Mouse (Mus musculus) heart, embryonic 14.5 days (tissue): ENCODE results near the gene Efnb1. TPM values are rescaled to one million over a fixed set of nuclear protein-coding genes. Genes with fewer than 3 reads are reported as not detected.
"Not testable (repeated sequence)": the region's sequence is repeated elsewhere in the genome, so short reads cannot be mapped to it uniquely, and the experiment has no call there.

Experiments
- ATAC-seq: fragments of 200-750 bp; cut with Nextera tagmentation; 2 replicates; pipeline ENCODE4 v1.8.0; 2017; ENCODE audit warnings: low read depth, moderate TSS enrichment; ENCODE audit not compliant: insufficient number of reproducible peaks, insufficient read depth, low FRiP score
- H3K27ac ChIP-seq, 2 experiments: fragments of 200-500 bp in 1 of 2; fragments of 300-500 bp in 1 of 2; sonication (generic) in 1 of 2; replicated peaks in 1 of 2; 2 replicates each; pipeline ENCODE4 v1.5.1; 2012 to 2014; ENCODE audit warnings: low read depth in 2 of 2, low read length in 2 of 2, control low read depth in 1 of 2, mild to moderate bottlenecking in 1 of 2, mixed read lengths in 1 of 2; ENCODE audit not compliant: control insufficient read depth in 1 of 2, insufficient read depth in 1 of 2
- H3K27me3 ChIP-seq: fragments of 300-500 bp; sonication (generic); 2 replicates; pipeline ENCODE4 v1.6.1; 2014; ENCODE audit warnings: mild to moderate bottlenecking, low read length, control low read depth; ENCODE audit not compliant: control insufficient read depth, insufficient read depth
- H3K36me3 ChIP-seq: fragments of 300-500 bp; sonication (generic); 2 replicates; pipeline ENCODE4 v1.6.1; 2014; ENCODE audit warnings: mild to moderate bottlenecking, control low read depth, low read length, mixed read lengths; ENCODE audit not compliant: control insufficient read depth, insufficient read depth
- H3K4me1 ChIP-seq, 2 experiments: fragments of 200-500 bp in 1 of 2; fragments of 300-500 bp in 1 of 2; sonication (generic) in 1 of 2; 2 replicates each; pipeline ENCODE4 v1.6.1; 2012 to 2014; ENCODE audit warnings: low read length in 2 of 2, control low read depth in 1 of 2, mixed read lengths in 1 of 2; ENCODE audit not compliant: control insufficient read depth in 2 of 2, insufficient read depth in 2 of 2
- H3K4me2 ChIP-seq: fragments of 300-500 bp; sonication (generic); 2 replicates; pipeline ENCODE4 v1.6.1; 2014; ENCODE audit warnings: mild to moderate bottlenecking, low read length
- H3K4me3 ChIP-seq, 2 experiments: fragments of 200-500 bp in 1 of 2; fragments of 300-500 bp in 1 of 2; sonication (generic) in 1 of 2; 2 replicates each; pipeline ENCODE4 v1.5.1; 2012 to 2014; ENCODE audit warnings: low read length in 2 of 2, mild to moderate bottlenecking in 2 of 2, control low read depth in 1 of 2, low read depth in 1 of 2, moderate library complexity in 1 of 2; ENCODE audit not compliant: control insufficient read depth in 1 of 2, insufficient read depth in 1 of 2
- H3K9ac ChIP-seq: fragments of 300-500 bp; sonication (generic); 2 replicates; pipeline ENCODE4 v1.6.1; 2014; ENCODE audit warnings: mild to moderate bottlenecking, low read length
- H3K9me3 ChIP-seq: fragments of 300-500 bp; sonication (generic); 2 replicates; pipeline ENCODE4 v1.6.1; 2016; ENCODE audit warnings: low read length, control low read depth; ENCODE audit not compliant: control insufficient read depth
- WGBS: fragments of 180-500 bp; shearing (Covaris S2); extraction: QIAGEN DNeasy Blood & Tissue Kit; methylation state at CpG from one replicate; pipeline ENCODE4 v1.1.7; 2014; 5-methylcytosine and 5-hydroxymethylcytosine counted together
- polyA plus RNA-seq: library from polyadenylated mRNA; unstranded; fragments of >200 nt; fragmentation: Nextera tagmentation; extraction: Ambion mirVana; gene quantifications from 2 replicates; pipeline ENCODE4 v1.2.1, GENCODE M21; 2014

The Efnb1 gene
- 18.6 and 20.1 TPM in 2 replicates for polyA plus RNA-seq

DNA sequence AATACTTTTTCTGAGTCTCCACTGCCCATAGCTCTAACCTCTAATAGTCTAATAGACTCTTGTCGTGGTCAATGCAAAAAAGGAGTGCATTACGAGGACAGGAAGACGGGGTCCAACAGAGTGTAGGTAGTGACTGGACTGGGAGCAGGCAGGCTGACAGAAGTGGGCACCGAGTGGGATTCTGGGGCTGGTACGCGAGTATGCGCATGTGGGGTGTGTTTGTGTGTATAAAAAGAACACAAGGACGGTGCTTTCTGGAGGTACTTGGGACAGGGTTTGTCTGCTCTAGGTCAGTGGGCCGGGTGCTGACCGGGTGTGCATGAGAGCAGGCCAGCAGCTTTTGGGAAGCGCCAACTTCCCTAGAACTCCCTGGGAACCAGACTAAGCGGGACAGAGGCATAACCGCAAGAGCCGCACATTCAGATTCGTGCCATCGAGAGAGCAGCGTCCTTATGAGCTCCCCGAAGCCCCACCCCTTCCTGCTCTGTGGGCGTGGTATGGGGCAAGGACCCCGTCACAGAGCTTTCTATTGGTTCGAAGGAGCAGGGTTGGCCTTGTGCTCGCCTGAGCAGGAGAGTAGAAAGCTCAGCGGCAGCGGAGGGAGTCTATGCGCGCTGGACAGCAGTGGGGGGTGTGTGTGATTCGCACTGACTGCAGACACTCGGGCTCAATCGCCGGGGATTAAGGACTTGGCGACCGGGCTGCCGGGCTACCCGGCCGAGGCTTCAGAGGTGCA, at the start of gene Efnb1:
TSS of gene Efnb1 (plus strand) at position 608 of the 736 bp plus-strand sequence.
- peak within 1 kb of the TSS; percentile 80 to 86 for H3K27ac ChIP-seq
- H3K9ac ChIP-seq: peak within 1 kb of the TSS; percentile 87
- ATAC-seq: peak; percentile 88
- whole genome bisulfite sequencing: 27% methylated on average over 35 of the region's 35 CpGs
- no peaks in the 10 kb centered on the region for H3K9me3 ChIP-seq
- H3K4me1 ChIP-seq: peaks cover 11 to 12% of the 10 kb centered on the region in 2 experiments; a peak in 3 of 4 replicates
- peaks cover 5% of the 10 kb centered on the region; the same call in 1 of the 2 replicates for H3K27me3 ChIP-seq
- H3K4me3 ChIP-seq: peak within 1 kb of the TSS; percentile 59 to 83
- no peaks in the 10 kb centered on the region for H3K36me3 ChIP-seq
- peak within 1 kb of the TSS; percentile 70 for H3K4me2 ChIP-seq

DNA sequence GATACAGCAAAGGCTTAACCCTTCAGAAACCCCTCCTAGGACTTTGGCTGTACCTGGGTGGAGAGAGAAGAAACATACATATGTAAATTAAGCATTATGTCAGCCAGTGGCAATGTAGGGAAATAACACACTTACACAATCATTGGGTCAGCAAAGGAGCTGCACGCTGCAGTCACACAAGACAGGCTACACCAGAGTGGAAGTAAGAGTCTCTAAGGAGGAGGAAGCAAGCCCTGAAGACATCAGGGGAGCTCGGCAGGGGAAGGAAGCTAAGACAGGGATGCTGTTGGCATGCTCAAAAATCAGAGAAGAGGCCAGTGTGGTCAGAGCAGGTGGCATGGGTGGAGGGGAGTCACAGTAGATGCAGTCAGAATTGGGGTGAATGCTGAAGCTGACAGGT, 43.2 kb upstream of the Efnb1 start:
- Histone ChIP-seq H3K4me1 (no peaks in the 10 kb centered on the region), H3K9me3 (no peaks in the 10 kb centered on the region), H3K4me2 (no peak overlapping the region), H3K36me3 (no peaks in the 10 kb centered on the region), H3K9ac (no peak overlapping the region), H3K27ac (no peak overlapping the region), H3K4me3 (no peak overlapping the region), H3K27me3 (no peaks in the 10 kb centered on the region)
- WGBS: 68% methylated on average over 2 of the region's 2 CpGs
- ATAC-seq: no peak

DNA sequence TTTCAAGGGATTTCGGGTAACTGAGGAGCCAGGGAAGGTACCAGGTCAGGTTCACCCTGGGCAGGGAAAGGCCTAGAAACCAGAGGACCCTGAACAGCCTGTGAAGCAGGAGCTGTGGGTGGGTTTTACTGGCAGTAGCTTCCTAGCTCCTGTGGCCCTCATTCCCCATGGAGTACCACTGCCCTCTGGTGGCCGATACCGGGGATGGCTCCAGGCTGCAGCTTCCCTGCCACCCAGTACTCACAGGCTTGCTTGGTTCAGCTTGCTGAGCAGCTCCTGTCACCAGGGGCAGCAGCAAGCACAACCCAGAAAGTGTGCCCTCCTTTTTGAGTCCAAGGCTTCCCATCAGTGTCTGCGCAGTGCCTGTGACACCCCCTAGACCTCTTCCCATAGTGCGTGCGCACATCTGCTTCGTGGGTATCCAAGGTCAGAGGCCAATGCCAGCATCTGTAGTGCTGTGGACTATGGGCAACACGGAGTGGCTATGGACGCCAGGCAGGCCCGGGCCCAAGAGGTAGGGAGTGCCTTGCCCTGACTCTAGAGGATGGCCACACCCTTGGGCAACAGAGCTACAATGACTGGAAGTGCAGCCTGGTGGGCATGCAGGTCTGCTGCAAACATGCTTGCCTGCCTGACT, 24.7 kb upstream of the Efnb1 start:
- not testable (repeated sequence) for ATAC-seq, H3K9me3 ChIP-seq, H3K27me3 ChIP-seq, H3K9ac ChIP-seq, H3K27ac ChIP-seq, H3K4me1 ChIP-seq, H3K36me3 ChIP-seq, H3K4me3 ChIP-seq, H3K4me2 ChIP-seq
- WGBS: 66% methylated on average over 6 of the region's 10 CpGs

DNA sequence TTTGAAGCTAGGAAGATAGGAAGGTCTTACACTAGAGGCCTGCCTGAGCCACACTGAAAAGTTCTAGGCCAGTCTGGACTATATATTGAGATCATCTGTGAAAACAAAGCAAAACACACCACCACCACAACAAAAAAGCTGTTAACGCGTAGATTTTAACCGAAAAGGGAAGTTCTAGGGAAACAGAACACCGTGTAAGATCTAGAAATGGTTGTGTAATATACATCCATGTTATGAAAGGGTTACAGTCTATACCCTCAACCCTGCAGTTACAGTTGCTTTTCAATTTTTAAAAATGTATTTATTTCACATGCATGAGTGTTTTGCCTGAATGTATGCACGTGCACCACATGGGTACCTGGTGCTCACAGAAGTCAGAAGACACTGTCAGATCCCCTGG, 16.4 kb upstream of the Efnb1 start:
- no peak for ATAC-seq
- Histone ChIP-seq H3K36me3 (no peaks in the 10 kb centered on the region), H3K27ac (no peak overlapping the region), H3K27me3 (no peaks in the 10 kb centered on the region), H3K9ac (no peak overlapping the region), H3K4me1 (peaks cover 4 to 5% of the 10 kb centered on the region in 2 experiments; a peak in 3 of 4 replicates), H3K4me2 (no peak overlapping the region), H3K9me3 (no peaks in the 10 kb centered on the region), H3K4me3 (no peak overlapping the region)
- 81% methylated on average over 5 of the region's 5 CpGs for WGBS

DNA sequence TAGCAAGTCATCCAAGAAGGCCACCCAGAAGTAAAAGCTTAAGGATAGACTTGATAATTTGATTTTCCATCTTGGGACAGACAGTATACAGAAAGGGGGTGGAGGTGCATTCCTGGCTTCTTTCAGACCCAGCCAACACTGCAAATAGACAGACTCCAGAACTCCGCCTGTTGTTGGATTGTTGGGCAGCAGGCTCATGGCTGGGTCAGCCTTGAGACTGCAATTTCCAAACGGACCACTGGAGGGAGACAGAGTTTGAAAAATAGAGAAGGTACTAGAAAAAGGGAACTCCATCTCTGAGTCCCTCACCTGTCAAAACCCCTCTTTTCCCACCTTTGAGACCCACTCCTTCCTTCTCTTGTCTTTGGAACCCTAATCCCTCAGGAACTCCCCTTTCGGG, 5.9 kb upstream of the Efnb1 start:
- H3K9me3 ChIP-seq: no peaks in the 10 kb centered on the region
- H3K27ac ChIP-seq: no peak overlapping the region
- 35% methylated on average over 3 of the region's 3 CpGs for WGBS
- H3K27me3 ChIP-seq: peaks cover 5% of the 10 kb centered on the region; the same call in 1 of the 2 replicates
- H3K4me2 ChIP-seq: no peak overlapping the region
- peaks cover 0 to under 1% of the 10 kb centered on the region in 2 experiments; a peak in 1 of 4 replicates for H3K4me1 ChIP-seq
- H3K4me3 ChIP-seq: no peak overlapping the region
- no peaks in the 10 kb centered on the region for H3K36me3 ChIP-seq
- no peak overlapping the region for H3K9ac ChIP-seq
- no peak for ATAC-seq

DNA sequence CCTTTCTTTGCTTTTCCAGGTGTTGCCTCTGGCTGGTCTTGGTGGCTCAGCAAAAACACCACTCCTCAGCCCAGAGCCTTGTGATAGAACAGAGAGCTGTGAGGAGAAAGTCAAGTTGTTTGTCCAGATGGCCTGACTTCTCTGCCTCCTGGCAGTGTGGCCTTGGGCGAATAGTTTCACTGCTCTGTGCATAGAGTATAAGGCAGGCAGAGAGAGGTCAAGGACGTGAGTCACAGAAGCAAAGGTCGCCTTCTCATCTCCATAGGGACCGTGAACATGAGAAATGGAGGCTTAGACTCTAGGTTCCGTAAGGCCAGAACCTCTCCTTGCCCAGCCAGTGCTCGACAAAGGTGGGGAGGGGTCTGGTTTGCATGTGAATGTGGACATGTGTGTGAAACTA, 3.4 kb upstream of the Efnb1 start:
- H3K27ac ChIP-seq: no peak overlapping the region
- H3K9me3 ChIP-seq: no peaks in the 10 kb centered on the region
- H3K27me3 ChIP-seq: peaks cover 5% of the 10 kb centered on the region; the same call in 1 of the 2 replicates
- no peak overlapping the region for H3K4me2 ChIP-seq
- H3K4me1 ChIP-seq: peaks cover 0 to 4% of the 10 kb centered on the region in 2 experiments; a peak in 2 of 4 replicates
- 79% methylated on average over 6 of the region's 6 CpGs for WGBS
- ATAC-seq: no peak
- no peak overlapping the region for H3K9ac ChIP-seq
- H3K36me3 ChIP-seq: no peaks in the 10 kb centered on the region
- no peak overlapping the region for H3K4me3 ChIP-seq

DNA sequence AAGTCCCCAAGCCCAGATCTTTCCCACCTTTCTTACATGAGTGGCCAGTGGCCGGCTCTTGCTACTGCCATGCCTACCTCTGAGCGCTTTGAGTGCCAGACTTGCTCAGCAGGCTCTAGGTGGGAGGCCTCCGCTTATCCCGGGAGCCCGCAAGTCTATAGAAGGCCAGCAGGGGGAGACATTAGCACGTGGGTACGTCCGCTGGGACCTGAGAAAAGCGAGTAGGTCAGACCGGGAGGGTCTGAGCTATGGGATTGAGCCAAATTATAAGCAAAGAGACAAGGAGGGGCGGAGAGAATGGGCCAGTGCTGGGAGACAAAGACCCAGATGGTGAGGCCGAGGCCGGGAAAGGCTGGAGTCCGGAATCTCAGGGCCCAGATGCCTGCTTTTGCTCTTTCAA, 1.0 kb upstream of the Efnb1 start:
- Histone ChIP-seq H3K4me2 (peak overlapping the region; percentile 70), H3K27ac (no peak overlapping the region), H3K9me3 (no peaks in the 10 kb centered on the region), H3K36me3 (no peaks in the 10 kb centered on the region), H3K9ac (0 out of 2 replicates have a peak overlapping the region, but pooled peaks have one; percentile 53), H3K4me1 (peaks cover 7 to 8% of the 10 kb centered on the region in 2 experiments; a peak in 2 of 4 replicates), H3K27me3 (peaks cover 5% of the 10 kb centered on the region; the same call in 1 of the 2 replicates), H3K4me3 (peak overlapping the region in 1 of 2 experiments; percentile 51; a peak in 2 of 4 replicates)
- 0 out of 2 replicates have a peak, but pooled peaks have one; percentile 6 for ATAC-seq
- WGBS: 24% methylated on average over 14 of the region's 14 CpGs
